Mouse (Mus musculus): ENCODE data around the gene Ccdc9.

- no peak for TF ChIP-seq GATA1 (IDR thresholded peaks at IDR 0.05; ENCODE audit: low read length)
- TF ChIP-seq TAL1 (IDR thresholded peaks at IDR 0.05; ENCODE audit: low read length) = no peak
These were observed 38.1 kb upstream of the Ccdc9 start for GRCm38 (mm10) chr7:16324661-16325060.
